Mouse (Mus musculus) thymus, adult 2 months (tissue): Measurements from ENCODE around the gene Foxk1.

Experiments used
- CTCF ChIP-seq: fragments of 200-500 bp; IDR thresholded peaks from 2 replicates; pipeline ENCODE4 v1.5.1; 2012; ENCODE audit warnings: mild to moderate bottlenecking, control low read depth, low read length, moderate library complexity, borderline replicate concordance; ENCODE audit not compliant: control insufficient read depth, poor library complexity, insufficient read depth; ENCODE audit errors: extremely low read depth
- POLR2A ChIP-seq: fragments of 200-500 bp; IDR thresholded peaks from 2 replicates; pipeline ENCODE4 v1.6.1; 2012; ENCODE audit warnings: mild to moderate bottlenecking, low read length, control low read depth, moderate library complexity; ENCODE audit not compliant: control insufficient read depth, poor library complexity, insufficient read depth; ENCODE audit errors: extremely low read depth

GRCm38 (mm10) chr5:142440451-142441147 is 39.3 kb downstream of the Foxk1 start:
- TF ChIP-seq POLR2A, result 0 out of 2 replicates have a peak, but pooled peaks have one; percentile 54
- no peak for TF ChIP-seq CTCF
